Mouse (Mus musculus) left cerebral cortex, postnatal 25 days (tissue): Measurements from ENCODE around the gene Klhl29. TPM values are rescaled to one million over a fixed set of nuclear protein-coding genes. Genes with fewer than 3 reads are reported as not detected.

ENCODE experiments used
- DNase-seq, 2 experiments: peaks; one replicate each; pipeline ENCODE4 v3.0.0; 2022; ENCODE audit warnings: low spot score in 2 of 2, mixed read lengths in 1 of 2
- intact Hi-C: fragments of 180-260 bp; cut with DNase I; formaldehyde crosslinking; loops from one replicate; pipeline ENCODE4 v1.15.1; 2025
- total RNA-seq, 2 experiments: library from RNA; stranded (reverse); gene quantifications; 2 replicates each; pipeline ENCODE4 v1.2.3; 2021

Klhl29 gene
- total RNA-seq, 2 experiments from 2014 or later, result 43.8 to 46.2 TPM

DNA sequence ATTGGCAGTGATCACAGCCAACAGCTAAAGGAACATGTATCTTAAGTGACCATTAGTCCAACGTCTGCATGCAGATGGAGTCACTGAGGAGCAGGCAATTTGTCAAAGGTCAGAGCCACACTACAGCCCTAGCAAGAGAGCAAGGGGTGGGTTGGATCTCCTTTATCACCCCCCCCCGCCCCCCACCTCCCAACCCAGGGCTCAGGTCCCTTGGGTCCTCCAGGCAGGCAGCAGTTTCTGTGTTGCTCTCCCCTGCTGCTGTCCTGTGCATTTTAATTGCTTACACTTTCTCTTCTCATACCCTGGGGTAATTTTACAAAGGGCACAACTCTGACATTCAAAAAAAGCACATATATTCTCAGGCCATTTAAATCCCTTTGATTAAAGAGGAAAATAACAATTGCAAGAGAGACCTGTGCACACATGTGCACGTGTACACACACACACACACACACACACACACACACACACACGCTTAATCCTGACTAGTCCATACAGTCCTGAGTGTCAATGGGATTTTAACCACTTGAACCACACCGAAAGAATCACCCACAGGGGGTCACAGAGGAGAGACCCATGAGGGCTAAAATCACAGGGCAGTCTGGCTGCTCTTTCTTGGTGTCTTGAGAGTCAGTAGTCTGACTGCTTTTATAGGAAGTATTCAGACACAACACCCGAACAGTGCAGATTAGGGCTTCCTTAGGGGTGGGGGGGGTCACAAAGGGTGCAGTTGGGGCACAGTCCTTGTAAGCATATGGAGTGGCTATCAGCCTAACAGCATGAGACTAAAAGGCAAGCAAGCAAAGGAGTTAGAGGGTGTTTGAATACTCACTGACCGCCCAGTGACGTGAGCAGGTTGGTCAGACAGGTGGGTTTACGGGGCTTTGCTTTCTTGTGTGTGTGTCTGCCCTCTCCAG is 108.0 kb downstream of the Klhl29 start:
- no peak for DNase-seq
- intact Hi-C loops, result loop anchor here (2.0 to 5.0 kb wide), 3 partner anchors 107 to 125 kb away; partner anchors contain the start of gene Klhl29

DNA sequence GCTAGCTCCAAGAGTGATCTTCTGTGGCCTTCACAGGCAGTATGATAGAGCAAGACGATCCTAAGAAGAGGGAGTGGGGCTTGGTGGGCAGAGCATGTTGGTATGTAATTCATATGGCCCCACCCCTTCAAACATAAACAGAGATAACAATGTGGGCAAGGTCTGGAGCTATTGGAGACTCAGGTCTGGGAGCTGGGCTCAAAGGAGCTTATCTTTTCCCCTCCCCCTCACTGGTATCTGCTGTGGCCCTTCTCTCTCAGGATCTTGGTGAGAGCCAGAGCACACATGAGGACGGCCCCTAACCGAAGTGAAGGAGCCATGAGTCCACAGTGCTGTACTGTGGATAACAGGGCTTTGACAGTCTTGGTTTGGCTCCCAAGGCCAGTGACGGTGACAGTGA is 108.7 kb downstream of the Klhl29 start:
- intact Hi-C loops, result loop anchor here (5.0 kb wide), 1 partner anchor 124 kb away; no protein-coding TSS in a partner anchor
- DNase-seq, result no peak

DNA sequence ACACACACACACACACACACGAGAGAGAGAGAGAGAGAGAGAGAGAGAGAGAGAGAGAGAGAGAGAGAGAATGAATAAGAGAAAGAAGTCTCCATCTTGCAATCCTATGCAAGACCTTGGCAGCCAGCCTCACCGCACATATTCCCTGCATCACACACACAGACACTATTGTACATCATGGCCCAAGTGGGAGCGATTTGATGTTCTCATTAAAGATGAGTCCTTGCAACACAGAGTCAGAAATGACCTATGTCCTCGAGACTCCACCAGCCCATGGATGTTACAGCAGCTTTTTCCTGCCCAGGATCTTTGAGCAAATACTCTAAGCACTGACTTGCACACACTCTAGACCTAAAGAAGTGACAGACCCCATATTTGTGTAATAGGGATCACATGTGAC is 114.0 kb downstream of the Klhl29 start:
- intact Hi-C loops, result no loop called here
- no peak for DNase-seq

DNA sequence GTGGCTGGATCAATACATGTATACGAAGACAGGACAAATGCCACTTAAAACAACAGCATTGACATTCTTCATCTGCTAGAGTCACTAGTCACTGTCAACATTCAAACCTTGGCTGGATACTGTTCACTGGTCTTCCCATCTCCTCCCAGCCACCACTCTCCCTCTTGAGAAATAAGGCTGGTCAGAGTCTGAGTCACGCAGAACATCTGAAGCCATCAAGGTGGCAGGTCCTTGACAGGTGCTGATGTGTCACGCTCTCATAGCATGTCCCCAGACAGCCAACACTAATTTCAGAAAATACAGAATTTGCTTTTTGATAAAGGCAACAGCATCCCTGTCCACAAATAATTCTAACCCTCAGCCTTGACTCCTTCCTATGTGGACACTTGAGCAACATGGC is 116.7 kb downstream of the Klhl29 start:
- intact Hi-C loops, result no loop called here
- no peak for DNase-seq

DNA sequence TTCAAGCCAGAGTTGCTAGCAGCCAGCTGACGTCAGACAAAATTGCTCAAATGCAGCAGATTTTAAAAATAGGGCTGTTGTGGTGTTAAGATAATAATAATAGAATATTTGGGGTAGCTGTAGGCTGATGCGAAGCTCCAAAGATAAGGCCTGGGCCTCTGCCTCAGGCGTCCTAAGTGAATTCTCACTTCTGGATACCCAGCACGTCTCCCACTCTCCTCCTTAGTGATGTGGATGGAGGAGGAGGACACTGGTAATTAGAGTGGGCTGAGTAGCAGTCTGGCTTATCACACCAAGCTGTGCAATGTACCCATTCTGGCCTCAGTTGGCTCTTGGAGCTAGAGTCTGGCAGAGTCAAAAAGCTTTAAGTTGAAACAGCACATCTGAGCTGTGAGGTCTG is 118.3 kb downstream of the Klhl29 start:
- peak in 1 of 2 experiments; percentile 61 for DNase-seq
- intact Hi-C loops, result no loop called here

DNA sequence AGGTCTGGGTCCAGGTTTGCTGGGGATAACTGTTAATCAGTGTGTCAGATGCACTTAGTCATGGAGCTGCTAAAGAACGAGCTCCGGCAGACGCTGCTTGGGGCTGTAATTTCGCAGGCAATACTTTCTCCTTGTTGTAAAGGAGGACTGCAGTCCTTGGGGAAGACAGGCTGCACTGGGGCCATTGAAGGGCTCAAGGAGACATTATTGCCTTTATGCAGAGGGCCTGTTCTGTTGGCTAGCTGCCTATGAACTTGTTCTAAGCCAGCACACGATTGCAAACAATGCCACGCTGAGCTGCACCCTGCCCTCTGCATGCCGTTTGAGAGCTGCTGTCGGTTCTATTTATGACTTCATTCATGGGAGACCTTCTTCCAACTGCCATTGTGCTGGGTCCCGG is 120.4 kb downstream of the Klhl29 start:
- DNase-seq, result no peak

DNA sequence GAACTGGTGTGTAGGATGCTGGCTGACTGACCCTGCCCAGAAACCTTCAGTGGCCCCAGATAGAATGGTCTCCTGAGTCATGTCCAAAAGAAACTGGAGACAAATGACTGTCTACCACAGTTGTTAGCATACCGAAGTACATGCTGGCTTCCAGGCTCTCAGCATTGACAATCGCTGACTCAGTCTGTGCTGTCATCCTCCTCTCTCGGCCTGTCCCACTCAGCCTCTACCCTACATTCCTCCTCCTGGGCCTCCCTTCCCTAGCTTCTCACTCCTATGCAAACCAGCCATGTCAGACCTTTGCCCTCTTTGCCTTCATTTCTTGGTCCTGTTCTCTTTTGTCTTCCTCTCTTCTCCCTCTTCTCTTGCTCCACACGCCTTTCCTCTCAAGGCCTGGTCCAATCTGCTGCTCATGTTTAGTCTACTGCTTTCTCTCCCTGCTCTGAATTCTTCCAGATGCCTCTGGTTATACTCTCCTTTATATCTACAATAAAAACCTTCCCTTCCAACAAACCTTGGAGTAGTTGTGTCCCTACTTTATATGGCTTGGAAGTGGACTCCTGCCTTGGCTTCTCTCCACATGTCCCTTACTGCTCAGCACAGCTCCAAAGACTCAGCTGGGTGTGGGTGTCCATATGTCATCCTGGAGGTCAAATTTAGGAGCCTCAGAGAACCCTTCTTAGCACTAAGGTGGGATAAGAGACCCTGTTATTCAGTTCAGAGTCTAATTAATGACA is 121.1 kb downstream of the Klhl29 start:
- DNase-seq, result peak in 1 of 2 experiments; percentile 41
- intact Hi-C loops, result no loop called here

More for the DNA sequence above, 120.4 kb downstream of the Klhl29 start:
- intact Hi-C loops, result no loop called here

DNA sequence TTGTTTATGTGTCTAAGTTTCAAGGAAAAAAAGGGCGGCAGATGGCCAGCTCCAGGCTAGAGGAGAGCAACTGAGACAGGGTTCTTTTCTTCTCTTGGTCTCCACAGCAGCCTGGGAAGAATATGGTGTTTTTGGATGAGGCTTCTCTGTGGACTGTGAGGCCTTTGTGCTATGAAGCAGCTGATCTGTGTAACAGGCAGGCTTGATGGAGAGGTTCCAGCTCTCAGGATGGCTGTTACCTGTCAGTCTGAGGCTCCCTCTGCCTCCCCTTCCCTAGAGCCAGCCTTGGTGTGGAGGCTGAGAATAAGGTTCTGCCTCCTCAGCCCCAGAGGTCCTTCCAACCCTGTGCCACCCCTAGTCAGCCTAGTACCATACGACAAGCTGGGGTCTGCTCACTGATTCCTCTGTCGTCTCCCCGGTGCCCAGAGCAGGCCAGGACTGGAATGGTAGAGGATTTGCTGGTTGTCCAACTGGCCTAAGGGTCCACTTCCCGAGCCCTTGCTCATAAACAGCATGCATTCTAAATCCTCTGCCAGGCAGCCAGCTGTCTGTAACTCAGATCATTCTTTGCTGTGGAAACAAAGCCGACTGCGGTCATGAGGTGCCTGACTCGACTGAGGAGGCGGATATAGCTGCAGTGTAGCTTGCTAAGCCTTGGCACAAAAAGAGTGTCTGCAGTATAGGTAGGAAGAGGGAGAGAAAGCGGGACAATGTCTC is 122.0 kb downstream of the Klhl29 start:
- intact Hi-C loops, result no loop called here
- DNase-seq, result peak in 1 of 2 experiments; percentile 51

DNA sequence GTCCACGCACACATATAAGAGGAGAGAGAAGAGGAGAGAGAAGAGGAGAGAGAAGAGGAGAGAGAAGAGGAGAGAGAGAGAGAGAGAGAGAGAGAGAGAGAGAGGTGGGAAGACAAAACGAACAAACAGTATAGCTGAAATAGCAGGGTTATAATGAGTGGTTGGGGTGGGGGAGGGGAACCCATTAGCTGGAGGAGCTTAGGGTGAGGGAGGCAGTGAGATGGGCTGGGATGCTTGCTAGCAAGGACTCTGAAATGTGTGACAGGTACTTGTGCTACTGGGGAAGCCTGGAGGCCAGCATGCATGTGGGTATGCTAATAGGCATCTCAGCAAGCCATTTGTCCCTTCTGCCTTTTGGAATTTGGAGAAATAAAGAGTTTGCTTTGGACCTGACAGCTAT is 122.9 kb downstream of the Klhl29 start:
- intact Hi-C loops, result no loop called here
- DNase-seq, result no peak

DNA sequence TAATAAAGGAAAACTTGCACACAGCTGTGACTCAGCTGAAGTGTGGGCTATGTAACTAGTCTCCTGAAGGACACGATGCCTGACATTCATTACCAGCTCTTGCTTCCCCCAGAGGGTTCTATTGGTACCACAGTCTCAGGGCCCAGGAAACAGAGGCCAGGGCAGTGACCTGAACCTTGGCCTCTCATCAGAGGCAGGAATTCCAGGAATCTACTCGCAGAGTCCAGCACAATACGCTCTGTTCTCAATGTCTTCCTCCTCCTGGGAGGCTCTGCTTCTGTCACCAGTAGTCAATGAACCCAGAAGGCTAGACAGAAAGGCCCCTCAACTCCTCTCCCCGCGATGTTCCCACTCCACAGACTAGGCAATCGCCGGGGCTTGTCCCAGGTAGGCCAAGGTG is 125.4 kb downstream of the Klhl29 start:
- intact Hi-C loops, result no loop called here
- no peak for DNase-seq

DNA sequence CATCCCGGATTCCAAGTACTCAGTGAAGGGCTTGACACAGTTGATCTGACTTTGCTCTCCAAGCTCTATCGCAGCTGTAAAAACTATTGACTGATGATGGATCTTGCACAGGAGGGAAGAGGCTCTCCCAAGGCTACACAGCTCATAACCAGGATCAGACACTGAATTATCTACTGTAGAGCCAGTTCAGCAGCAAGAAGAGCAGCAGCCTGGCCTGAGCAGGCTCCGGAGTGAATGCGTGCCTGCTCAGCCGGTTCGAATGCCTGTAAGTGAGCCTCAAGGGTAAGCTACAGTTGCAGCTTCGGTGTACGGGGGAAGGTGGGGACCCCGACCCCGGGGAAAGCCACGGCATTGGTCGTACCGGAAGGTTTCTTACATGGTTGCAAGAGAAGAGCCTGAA is 126.4 kb downstream of the Klhl29 start:
- DNase-seq, result no peak
- intact Hi-C loops, result loop anchor here (5.0 kb wide), 1 partner anchor 92 kb away; no protein-coding TSS in a partner anchor

DNA sequence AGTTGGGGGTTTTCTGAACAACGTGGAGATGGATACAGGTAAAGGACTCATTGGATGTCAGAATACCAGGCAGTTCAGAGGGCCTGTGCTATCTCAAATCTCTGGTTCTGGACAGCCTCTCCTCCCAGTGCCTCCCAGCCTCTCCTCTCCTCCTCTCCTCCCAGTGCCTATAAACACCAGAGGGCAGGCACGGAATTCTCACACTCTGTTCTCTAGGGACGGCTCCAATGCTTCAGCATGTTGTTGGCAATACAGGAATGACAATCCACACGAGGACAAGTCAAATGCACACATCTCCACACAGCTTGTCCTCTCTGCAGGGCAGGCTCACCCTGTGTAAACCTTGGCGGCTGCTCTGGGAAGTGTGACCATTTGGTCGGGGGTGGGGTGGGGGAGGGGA is 128.0 kb downstream of the Klhl29 start:
- DNase-seq, result peak in 1 of 2 experiments; percentile 39
- intact Hi-C loops, result loop anchor here (5.0 kb wide), 1 partner anchor 90 kb away; no protein-coding TSS in a partner anchor

DNA sequence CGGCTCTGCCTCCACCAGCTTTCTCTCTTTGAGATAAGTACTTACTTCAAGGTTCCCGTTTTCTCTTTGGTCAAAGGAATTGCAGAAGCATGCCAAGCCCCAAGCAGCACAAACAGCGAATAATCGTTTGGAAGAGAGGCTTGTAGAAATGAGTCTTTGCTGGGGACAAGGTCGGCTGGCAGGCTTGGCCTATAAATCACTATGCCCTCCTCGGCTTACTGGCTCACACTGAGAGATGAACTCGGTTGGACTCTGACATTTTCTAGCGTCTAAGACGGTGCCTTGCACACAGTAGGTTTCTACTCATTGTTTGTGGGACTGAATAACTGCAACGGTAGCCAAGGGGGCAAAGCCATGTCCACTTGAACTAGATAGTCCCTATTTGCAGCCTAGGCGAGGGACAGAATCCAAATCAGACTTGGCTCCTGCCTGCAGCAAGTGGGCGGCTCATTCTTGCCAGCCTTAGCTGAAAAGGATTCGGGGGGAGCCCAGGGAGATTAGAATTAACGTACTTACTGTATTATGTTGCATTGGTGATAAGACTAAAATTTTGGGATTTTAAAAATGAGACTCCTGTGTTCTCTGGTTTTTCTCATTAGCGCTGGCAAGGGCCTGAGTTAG is 128.7 kb downstream of the Klhl29 start:
- intact Hi-C loops, result loop anchor here (5.0 kb wide), 1 partner anchor 90 kb away; no protein-coding TSS in a partner anchor

DNA sequence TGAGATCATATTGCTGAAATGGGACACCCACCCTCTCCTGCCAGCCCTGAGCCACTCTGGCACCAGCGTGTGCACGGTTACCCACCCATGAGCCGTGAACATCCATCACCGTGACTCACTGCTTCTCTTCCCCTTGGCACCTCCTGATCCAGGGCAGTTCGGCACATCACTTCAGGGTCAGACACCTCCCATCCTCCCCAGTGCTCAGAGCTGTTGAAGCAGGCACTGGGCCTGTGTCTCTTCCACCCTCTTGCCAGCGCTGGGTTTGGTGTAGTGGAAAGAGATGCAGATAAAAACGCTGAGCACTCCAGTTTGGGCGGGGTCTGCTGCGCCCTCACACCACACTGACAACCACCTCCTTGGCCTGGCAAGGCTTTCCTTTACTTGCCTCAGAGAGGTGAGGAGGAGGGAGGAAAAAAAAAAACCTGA is 129.3 kb downstream of the Klhl29 start:
- peak in 1 of 2 experiments; percentile 70 for DNase-seq
- intact Hi-C loops, result loop anchor here (5.0 kb wide), 1 partner anchor 89 kb away; no protein-coding TSS in a partner anchor

More for the DNA sequence above, 128.7 kb downstream of the Klhl29 start:
- peak; percentile 54 to 79 for DNase-seq

DNA sequence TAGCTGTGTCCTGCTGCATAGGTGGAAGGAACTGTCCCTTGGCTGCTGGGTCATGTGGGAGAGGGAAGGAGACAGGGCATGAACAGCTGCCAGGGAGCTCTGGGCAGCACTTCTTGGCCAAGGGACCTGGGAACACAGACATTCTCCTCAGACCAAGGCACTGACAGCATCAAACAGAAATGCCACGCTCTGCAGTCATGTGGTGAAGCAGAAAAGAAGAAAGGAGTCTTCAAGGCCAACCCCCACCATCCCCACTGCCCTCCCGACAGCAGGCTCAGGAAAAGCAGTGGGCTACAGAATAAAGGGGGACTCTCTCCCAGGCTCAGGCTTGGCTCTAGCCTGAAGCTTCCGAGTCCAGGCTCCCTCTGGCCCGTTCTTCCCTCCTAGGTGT is 130.3 kb downstream of the Klhl29 start:
- intact Hi-C loops, result loop anchor here (2.0 to 5.0 kb wide), 2 partner anchors 24 to 88 kb away; no protein-coding TSS in a partner anchor

DNA sequence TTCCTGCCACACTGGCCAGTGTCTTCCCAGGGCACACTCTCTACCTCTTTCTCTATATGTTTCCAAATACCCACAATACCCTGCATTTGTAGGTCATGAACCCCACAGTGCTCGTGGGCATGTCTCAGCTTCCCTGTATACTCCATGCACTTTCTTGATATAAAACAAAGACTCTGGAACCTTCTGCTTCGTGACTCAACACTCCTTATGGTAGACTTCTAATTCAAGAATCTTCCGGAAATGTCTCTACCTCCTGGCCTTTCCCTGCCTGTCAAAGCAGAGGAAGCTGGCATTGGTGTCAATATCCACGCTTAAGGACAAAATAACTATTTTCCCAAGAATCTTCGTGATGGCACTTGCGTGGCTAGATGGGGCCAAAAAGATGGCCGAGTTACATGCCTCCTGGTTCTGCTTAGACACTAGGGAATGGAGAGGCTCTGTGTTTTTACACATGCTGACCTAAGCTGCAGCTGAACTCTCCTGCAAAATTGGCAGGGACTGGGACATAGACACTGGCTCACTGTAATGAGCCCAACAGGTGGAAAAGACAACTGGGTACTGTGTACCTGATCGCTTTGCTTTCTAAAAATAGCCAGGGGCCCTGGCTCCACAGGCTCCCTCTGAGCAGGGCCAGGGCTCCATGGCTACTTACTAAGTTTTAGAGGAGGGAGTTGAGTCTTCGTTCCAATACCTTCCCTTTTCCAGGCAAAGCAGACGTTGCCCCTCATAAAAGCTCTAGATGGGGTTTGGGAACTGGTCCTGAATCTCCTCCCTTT is 130.9 kb downstream of the Klhl29 start:
- peak in 1 of 2 experiments; percentile 77 for DNase-seq

More for the DNA sequence above, 130.3 kb downstream of the Klhl29 start:
- no peak for DNase-seq

DNA sequence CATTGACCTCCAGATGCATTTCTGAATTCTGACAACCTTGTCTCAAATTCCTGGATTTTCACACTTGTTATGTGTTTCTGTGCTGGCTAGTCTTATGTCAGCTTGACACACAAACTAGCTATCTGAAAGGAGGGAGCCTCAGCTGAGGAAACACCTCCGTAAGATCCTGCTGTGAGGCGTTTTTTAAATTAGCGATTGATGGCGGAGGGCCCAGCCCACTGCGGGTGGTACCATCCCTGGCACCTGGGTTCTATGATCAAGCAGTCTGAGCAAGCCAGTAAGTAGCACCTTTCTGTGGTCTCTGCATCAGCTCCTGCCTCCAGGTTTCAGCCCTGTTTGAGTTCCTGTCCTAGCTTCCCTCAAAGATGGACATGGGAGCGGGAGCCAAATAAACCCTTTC is 131.6 kb downstream of the Klhl29 start:
- intact Hi-C loops, result loop anchor here (2.0 kb wide), 1 partner anchor 23 kb away; no protein-coding TSS in a partner anchor
- DNase-seq, result peak in 1 of 2 experiments; percentile 34

More for the DNA sequence above, 130.9 kb downstream of the Klhl29 start:
- intact Hi-C loops, result loop anchor here (2.0 to 5.0 kb wide), 2 partner anchors 24 to 87 kb away; no protein-coding TSS in a partner anchor

DNA sequence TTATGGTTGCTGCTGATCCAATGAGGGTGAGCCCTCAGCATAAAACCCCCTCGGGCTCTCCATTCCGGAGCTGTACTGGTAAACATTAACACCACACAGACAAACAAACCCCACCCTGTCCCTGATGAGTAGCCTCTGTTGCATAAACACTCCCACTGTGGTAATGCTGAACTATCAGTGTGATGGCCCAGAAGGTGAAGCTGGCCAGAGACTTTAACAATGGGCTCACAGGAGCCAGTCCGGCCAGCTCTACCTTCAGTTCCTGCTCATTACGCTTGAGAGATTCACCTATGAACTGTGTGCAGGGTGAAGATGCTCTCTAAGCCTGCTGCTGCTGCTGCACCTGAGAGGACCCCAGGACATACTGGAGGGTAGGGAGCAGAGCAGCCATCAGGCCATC is 132.0 kb downstream of the Klhl29 start:
- no peak for DNase-seq
- intact Hi-C loops, result no loop called here
